In genomic region chr1:72202068-72202467, GRCm38 (mm10) we compare ENCODE assay signal across 28 mouse cellular contexts. TPM values are rescaled to one million over a fixed set of nuclear protein-coding genes. Genes with fewer than 3 reads are reported as not detected.
DNase-seq lines count a peak whose midpoint lies in the region; ATAC-seq and TF ChIP-seq lines count a peak whose summit lies in the region.
"Had no signal": no experiment of that assay in that cellular context is flagged by ENCODE, and none has a peak within 500 bp of the region (broad histone marks: within the 10 kb centered on the region; RNA-seq: fewer than 3 reads in every experiment).

No protein-coding gene starts in this region.

- ATAC-seq in CD4-positive, CD25-positive, alpha-beta regulatory T cell, adult 4 months: peak; percentile 20
- ATAC-seq in liver, embryonic 11.5 days (replicated peaks; ENCODE audit: low FRiP score): no peak
- ATAC-seq: activated CD4-positive, CD25-positive, alpha-beta regulatory T cell, adult 4 months; forebrain, embryonic 15.5 days had no signal

- DNase-seq in MEL (ENCODE audit: low read depth, low spot score): no peak
- peak; percentile 67 for DNase-seq in splenic B cell, adult 2 months (ENCODE audit: low read depth, low spot score)
- DNase-seq in kidney, adult 2 months: no peak
- no peak for DNase-seq in right cerebral cortex, postnatal 25 days
- no peak for DNase-seq in left cerebral cortex, postnatal 4 days
- DNase-seq in liver, embryonic 11.5 days (ENCODE audit: low spot score): no peak
- DNase-seq: adrenal gland, adult 8-10 months; adrenal gland, postnatal 25 days; B cell, adult 2 months; cerebellum, adult 11-12 months; cerebellum, adult 8-10 months; cerebellum, postnatal 10 days; cerebellum, postnatal 36 days; embryo, embryonic 11 days; gastrocnemius, postnatal 10 days; gastrocnemius, postnatal 36 days; heart, adult 2 months had no signal

- no peak overlapping the region for H3K27ac ChIP-seq in MEL (ENCODE audit: control insufficient read depth, low read depth, low read length)
- H3K27ac ChIP-seq in kidney, adult 2 months (ENCODE audit: insufficient read depth, low read depth, low read length): no peak overlapping the region
- H3K27ac ChIP-seq in liver, embryonic 11.5 days (ENCODE audit: low read depth, low read length): no peak overlapping the region
- H3K27ac ChIP-seq: embryonic facial prominence, embryonic 10.5 days; embryonic facial prominence, embryonic 13.5 days; forebrain, embryonic 12.5 days; forebrain, embryonic 15.5 days; heart, adult 2 months; heart, embryonic 10.5 days; hindbrain, embryonic 12.5 days; hindbrain, embryonic 15.5 days had no signal

- TF ChIP-seq EP300 in MEL (IDR thresholded peaks at IDR 0.05; ENCODE audit: low read depth in 1 of 2, low read length in 2 of 2): no peak

- H3K4me2 ChIP-seq in liver, embryonic 11.5 days: no peak overlapping the region
- H3K4me2 ChIP-seq: embryonic facial prominence, embryonic 13.5 days; forebrain, embryonic 12.5 days; forebrain, embryonic 15.5 days; hindbrain, embryonic 12.5 days; hindbrain, embryonic 15.5 days had no signal

- WGBS in kidney, adult 2 months: 68% methylated on average over 2 of the region's 2 CpGs
- WGBS in liver, embryonic 11.5 days: 56% methylated on average over 2 of the region's 2 CpGs

- TF ChIP-seq POLR2A in MEL (IDR thresholded peaks at IDR 0.05; ENCODE audit: control insufficient read depth in 1 of 2, insufficient read depth in 1 of 2, low read depth in 1 of 2, low read length in 2 of 2, poor library complexity in 1 of 2): no peak
- no peak for TF ChIP-seq POLR2A in kidney, adult 2 months (IDR thresholded peaks at IDR 0.05; ENCODE audit: low read depth, low read length)

- H3K79me2 ChIP-seq in MEL (ENCODE audit: control insufficient read depth, insufficient read depth, low read length, poor library complexity): no peaks in the 10 kb centered on the region

- peaks cover 0 to 2% of the 10 kb centered on the region in 2 experiments; a peak in 2 of 4 replicates for H3K27me3 ChIP-seq in MEL (ENCODE audit: control insufficient read depth in 1 of 2, insufficient read depth in 2 of 2, low read length in 2 of 2)
- H3K27me3 ChIP-seq in splenic B cell, adult 2 months (ENCODE audit: control insufficient read depth, insufficient read depth, low read length, poor library complexity, severe bottlenecking): no peaks in the 10 kb centered on the region
- no peaks in the 10 kb centered on the region for H3K27me3 ChIP-seq in kidney, adult 2 months (replicated peaks; ENCODE audit: control insufficient read depth, insufficient read depth, low read length)
- no peaks in the 10 kb centered on the region for H3K27me3 ChIP-seq in liver, embryonic 11.5 days (replicated peaks; ENCODE audit: control insufficient read depth, insufficient read depth, low read length)
- H3K27me3 ChIP-seq: embryonic facial prominence, embryonic 13.5 days; forebrain, embryonic 12.5 days; forebrain, embryonic 15.5 days; hindbrain, embryonic 12.5 days; hindbrain, embryonic 15.5 days had no signal

- intact Hi-C loops in left cerebral cortex, postnatal 4 days (cut with DNase I): no loop called here

- H3K36me3 ChIP-seq in MEL (ENCODE audit: control insufficient read depth in 1 of 2, insufficient read depth in 2 of 2, low read length in 2 of 2): no peaks in the 10 kb centered on the region
- H3K36me3 ChIP-seq in splenic B cell, adult 2 months (ENCODE audit: control insufficient read depth, insufficient read depth, low read length, poor library complexity, severe bottlenecking): no peaks in the 10 kb centered on the region
- no peaks in the 10 kb centered on the region for H3K36me3 ChIP-seq in kidney, adult 2 months (ENCODE audit: control insufficient read depth, insufficient read depth, low read length)
- H3K36me3 ChIP-seq in liver, embryonic 11.5 days (ENCODE audit: control insufficient read depth, insufficient read depth, low read length): no peaks in the 10 kb centered on the region
- H3K36me3 ChIP-seq: embryonic facial prominence, embryonic 10.5 days; embryonic facial prominence, embryonic 13.5 days; forebrain, embryonic 12.5 days; forebrain, embryonic 15.5 days; heart, embryonic 10.5 days; hindbrain, embryonic 12.5 days; hindbrain, embryonic 15.5 days had no signal

- H3K4me1 ChIP-seq in MEL (ENCODE audit: control insufficient read depth in 1 of 2, insufficient read depth in 2 of 2, low read length in 2 of 2): no peaks in the 10 kb centered on the region
- H3K4me1 ChIP-seq in kidney, adult 2 months (ENCODE audit: control insufficient read depth, insufficient read depth, low read length): no peaks in the 10 kb centered on the region
- H3K4me1 ChIP-seq in liver, embryonic 11.5 days (replicated peaks; ENCODE audit: control insufficient read depth, insufficient read depth, low read length): no peaks in the 10 kb centered on the region

- no peak overlapping the region for H3K9ac ChIP-seq in MEL (ENCODE audit: control insufficient read depth, low read depth, low read length, poor library complexity, severe bottlenecking)
- no peak overlapping the region for H3K9ac ChIP-seq in liver, embryonic 11.5 days (ENCODE audit: low read depth, low read length)
- H3K9ac ChIP-seq: embryonic facial prominence, embryonic 13.5 days; forebrain, embryonic 12.5 days; forebrain, embryonic 15.5 days; hindbrain, embryonic 12.5 days; hindbrain, embryonic 15.5 days had no signal

- no peak overlapping the region for H3K4me3 ChIP-seq in MEL (ENCODE audit: control insufficient read depth in 1 of 2, insufficient read depth in 1 of 2, low read depth in 2 of 2, low read length in 2 of 2)
- no peak overlapping the region for H3K4me3 ChIP-seq in kidney, adult 2 months (ENCODE audit: insufficient read depth, low read depth, low read length)
- no peak overlapping the region for H3K4me3 ChIP-seq in liver, embryonic 11.5 days (ENCODE audit: low read depth, low read length)
- H3K4me3 ChIP-seq: embryonic facial prominence, embryonic 10.5 days; embryonic facial prominence, embryonic 13.5 days; erythroblast, embryonic 14.5 days; forebrain, embryonic 12.5 days; forebrain, embryonic 15.5 days; heart, adult 2 months; heart, embryonic 10.5 days; hindbrain, embryonic 12.5 days; hindbrain, embryonic 15.5 days had no signal

- no peak for TF ChIP-seq RAD21 in MEL (IDR thresholded peaks at IDR 0.05; ENCODE audit: low read depth, low read length)

- H3K9me3 ChIP-seq in MEL (replicated peaks; ENCODE audit: insufficient read depth, low read length): no peaks in the 10 kb centered on the region
- no peaks in the 10 kb centered on the region for H3K9me3 ChIP-seq in liver, embryonic 11.5 days (ENCODE audit: control insufficient read depth, low read length)
- H3K9me3 ChIP-seq: embryonic facial prominence, embryonic 10.5 days; embryonic facial prominence, embryonic 13.5 days; forebrain, embryonic 12.5 days; forebrain, embryonic 15.5 days; heart, embryonic 10.5 days; hindbrain, embryonic 12.5 days; hindbrain, embryonic 15.5 days had no signal

- no peak for TF ChIP-seq CTCF in MEL (IDR thresholded peaks at IDR 0.05 in 2 of 3, conservative IDR thresholded peaks at IDR 0.05 in 1 of 3; ENCODE audit: control insufficient read depth in 1 of 3, insufficient read depth in 1 of 3, low read depth in 2 of 3, low read length in 3 of 3, poor library complexity in 1 of 3, severe bottlenecking in 1 of 3)
- no peak for TF ChIP-seq CTCF in kidney, adult 2 months (conservative IDR thresholded peaks at IDR 0.05; ENCODE audit: insufficient read depth, insufficient read length, low read depth, low read length)

TF ChIP-seq in MEL, 35 proteins besides CTCF, POLR2A, EP300 and RAD21:
- TF ChIP-seq USF1 (IDR thresholded peaks at IDR 0.05; ENCODE audit: low read depth, low read length) (peak; percentile 57; the same call in 1 of the 2 replicates), GABPA (IDR thresholded peaks at IDR 0.05; ENCODE audit: low read depth, low read length) (no peak)
TF ChIP-seq in MEL: peak in this region for 1.

RNA-seq across cellular contexts. Expression of gene Mreg, which starts 10.0 kb away (rescaled TPM):
- polyA plus RNA-seq in CD4-positive, CD25-positive, alpha-beta regulatory T cell, adult 4 months (2017; shearing (Covaris generic)): under 1 TPM in 1 of 2 experiments, not detected in 1; 0.13 TPM
- total RNA-seq in MEL (2012; rRNA removed): not detected in 2 replicates
- polyA plus RNA-seq in MEL (2012; ENCODE audit: insufficient read depth in 1 of 2, insufficient read length in 2 of 2, low read depth in 1 of 2, low replicate concordance in 2 of 2, missing spikeins in 1 of 2): not detected
- 2.3 and 3.2 TPM in 2 replicates for polyA plus RNA-seq in kidney, adult 2 months (2012; rRNA removed)
- 1 to 10 TPM; 1.1 to 1.6 TPM for total RNA-seq in left cerebral cortex, postnatal 4 days (2021)
- 6.8 and 7.1 TPM in 2 replicates for polyA plus RNA-seq in liver, embryonic 11.5 days (2014; fragmentation: Nextera tagmentation; extraction: Ambion mirVana)
- total RNA-seq: hematopoietic stem cell, adult 5-6 weeks had no signal
